Mouse (Mus musculus) kidney, adult 2 months (tissue): ENCODE measurements around the gene Prpf6. TPM values are rescaled to one million over a fixed set of nuclear protein-coding genes. Genes with fewer than 3 reads are reported as not detected.
A peak's percentile ranks its signal among the peaks of the same experiment; 100 is the strongest.

Experiments used
- DNase-seq: peaks from one replicate; pipeline ENCODE4 v3.0.0; 2021
- H3K27ac ChIP-seq: fragments of 200-500 bp; 2 replicates; pipeline ENCODE4 v1.5.1; 2012; ENCODE audit warnings: low read depth, low read length, control low read depth, inconsistent platforms; ENCODE audit not compliant: insufficient read depth
- H3K27me3 ChIP-seq: fragments of 200-500 bp; replicated peaks from 2 replicates; pipeline ENCODE4 v1.6.1; 2012; ENCODE audit warnings: mild to moderate bottlenecking, moderate library complexity, low read length, inconsistent platforms; ENCODE audit not compliant: control insufficient read depth, insufficient read depth
- H3K36me3 ChIP-seq: fragments of 200-500 bp; 2 replicates; pipeline ENCODE4 v1.6.1; 2012; ENCODE audit warnings: mild to moderate bottlenecking, moderate library complexity, low read length, inconsistent platforms; ENCODE audit not compliant: control insufficient read depth, insufficient read depth
- H3K4me1 ChIP-seq: fragments of 200-500 bp; 2 replicates; pipeline ENCODE4 v1.6.1; 2011; ENCODE audit warnings: low read length; ENCODE audit not compliant: control insufficient read depth, insufficient read depth
- H3K4me3 ChIP-seq: fragments of 200-500 bp; 2 replicates; pipeline ENCODE4 v1.5.1; 2011; ENCODE audit warnings: mild to moderate bottlenecking, low read depth, low read length, control low read depth; ENCODE audit not compliant: insufficient read depth
- CTCF ChIP-seq: fragments of 200-500 bp; conservative IDR thresholded peaks from 2 replicates; pipeline ENCODE4 v1.5.1; 2011; ENCODE audit warnings: low read depth, mild to moderate bottlenecking, control low read depth, low read length, moderate library complexity, mixed read lengths; ENCODE audit not compliant: insufficient read depth, insufficient read length
- POLR2A ChIP-seq: fragments of 200-500 bp; IDR thresholded peaks from one replicate; pipeline ENCODE4 v1.6.1; 2011; ENCODE audit warnings: low read depth, low read length, control low read depth
- WGBS: fragments of 180-500 bp; shearing (Covaris S2); methylation state at CpG from one replicate; pipeline ENCODE4 v1.1.7; 2018; 5-methylcytosine and 5-hydroxymethylcytosine counted together
- polyA plus RNA-seq: library from polyadenylated mRNA; depleted of rRNA; stranded (reverse); fragments of >200 nt; gene quantifications from 2 replicates; pipeline ENCODE4 v1.2.3, GENCODE M21; 2012

Gene Prpf6
- polyA plus RNA-seq, 1 experiment: 22.1 TPM

DNA sequence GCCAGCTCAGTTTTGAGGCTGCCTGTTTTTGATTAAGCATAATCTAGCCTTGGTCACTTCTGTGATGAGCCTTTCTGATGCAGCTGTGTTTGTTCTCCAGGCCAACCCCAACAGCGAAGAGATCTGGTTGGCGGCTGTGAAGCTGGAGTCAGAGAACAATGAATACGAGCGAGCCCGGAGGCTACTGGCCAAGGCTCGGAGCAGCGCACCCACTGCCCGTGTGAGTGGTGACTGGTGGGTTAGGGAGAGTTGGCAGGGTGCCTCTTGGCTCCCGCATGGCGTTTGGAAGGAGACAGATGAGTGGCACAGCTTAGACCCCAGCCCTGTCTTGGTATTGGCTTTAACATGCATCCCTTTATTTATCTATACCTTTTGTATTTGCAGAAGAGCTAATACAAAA lies 57.3 kb downstream of the Prpf6 start:
- DNase-seq: no peak
- WGBS: 95% methylated on average over 10 of the region's 10 CpGs
- peaks cover 13% of the 10 kb centered on the region for H3K36me3 ChIP-seq

DNA sequence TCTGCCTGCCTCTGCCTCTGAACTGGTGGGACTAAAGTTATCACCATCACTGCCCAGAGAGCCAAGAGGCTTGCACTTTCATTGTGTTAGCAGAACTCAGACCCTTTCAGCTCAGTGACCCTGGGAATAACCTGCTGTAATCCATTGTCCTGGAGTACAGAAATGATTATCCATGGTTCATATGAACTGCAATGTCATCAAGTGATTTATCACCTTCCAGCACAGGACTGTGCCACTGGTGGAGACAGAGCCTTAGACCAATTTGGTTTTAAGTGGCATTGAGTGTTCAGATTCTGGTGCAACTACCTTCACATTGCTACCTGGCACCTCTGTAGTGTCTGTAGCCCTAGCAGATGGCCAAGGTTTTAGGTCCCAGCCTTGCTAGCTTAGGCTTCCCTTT lies 61.4 kb downstream of the Prpf6 start:
- DNase-seq: no peak
- Histone ChIP-seq H3K4me1 (no peaks in the 10 kb centered on the region), H3K27me3 (no peaks in the 10 kb centered on the region), H3K36me3 (peaks cover 11% of the 10 kb centered on the region), H3K27ac (no peak overlapping the region), H3K4me3 (no peak overlapping the region)
- no peak for TF ChIP-seq CTCF
- TF ChIP-seq POLR2A: no peak

More for the DNA sequence above, 57.3 kb downstream of the Prpf6 start:
- TF ChIP-seq CTCF (no peak), POLR2A (no peak)
- no peak overlapping the region for H3K27ac ChIP-seq
- H3K4me3 ChIP-seq: no peak overlapping the region
- H3K27me3 ChIP-seq: no peaks in the 10 kb centered on the region
- H3K4me1 ChIP-seq: no peaks in the 10 kb centered on the region

DNA sequence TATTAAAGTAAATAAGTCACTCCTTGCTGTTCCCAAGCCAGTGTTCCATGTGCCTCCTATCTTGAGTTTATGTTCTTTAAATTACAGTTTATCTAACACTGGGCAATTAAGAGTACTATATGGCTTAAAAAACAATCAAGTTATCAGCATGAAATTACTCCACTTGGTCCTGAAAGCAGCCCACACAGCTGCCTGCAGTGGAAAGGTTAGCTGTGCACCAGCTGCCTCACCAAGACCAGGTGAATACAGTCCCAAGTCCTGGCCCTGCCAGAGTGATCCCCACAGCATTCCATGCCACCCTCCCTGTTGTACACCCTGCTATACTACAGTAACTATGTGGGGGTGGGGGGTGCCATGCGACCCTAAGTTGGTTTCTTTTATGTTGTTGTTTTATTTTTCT lies 61.9 kb downstream of the Prpf6 start:
- H3K27ac ChIP-seq: no peak overlapping the region
- H3K4me3 ChIP-seq: no peak overlapping the region
- DNase-seq: no peak
- 83% methylated on average over 1 of the region's 1 CpGs for WGBS
- TF ChIP-seq CTCF (no peak), POLR2A (no peak)
- H3K4me1 ChIP-seq: no peaks in the 10 kb centered on the region
- H3K27me3 ChIP-seq: no peaks in the 10 kb centered on the region
- peaks cover 11% of the 10 kb centered on the region for H3K36me3 ChIP-seq

DNA sequence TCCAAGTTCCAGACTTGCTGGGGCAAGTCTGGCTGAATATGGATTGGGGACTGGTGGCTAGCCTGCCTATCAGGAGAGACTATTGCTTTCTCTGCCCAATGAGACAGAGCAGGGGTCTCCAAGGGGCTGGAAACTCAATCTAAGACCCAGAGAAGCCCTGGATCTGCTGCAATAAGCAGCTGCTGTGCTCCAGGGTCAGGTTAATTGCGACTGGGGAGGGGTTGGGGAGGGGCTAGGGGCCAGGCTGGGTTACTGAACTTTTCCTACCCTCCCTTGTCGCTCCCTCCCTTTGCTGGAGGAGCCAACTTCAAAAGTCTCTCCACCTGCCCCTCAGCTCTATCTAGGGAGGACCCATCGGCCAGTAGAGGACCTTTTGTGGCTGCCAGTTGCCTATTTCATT lies 65.1 kb downstream of the Prpf6 start, which contains the start of gene Gm29797:
Gene Gm29797, plus strand, starts transcription at position 301 of the 400 bp plus-strand sequence.
- no peak within 1 kb of the TSS for H3K27ac ChIP-seq
- no peak within 1 kb of the TSS for H3K4me3 ChIP-seq
- H3K4me1 ChIP-seq: peaks cover 4% of the 10 kb centered on the region; the same call in 1 of the 2 replicates
- H3K27me3 ChIP-seq: no peaks in the 10 kb centered on the region
- 55% methylated on average over 3 of the region's 3 CpGs for WGBS
- no peak for DNase-seq
- TF ChIP-seq CTCF (no peak), POLR2A (no peak)
- peaks cover 5% of the 10 kb centered on the region for H3K36me3 ChIP-seq

DNA sequence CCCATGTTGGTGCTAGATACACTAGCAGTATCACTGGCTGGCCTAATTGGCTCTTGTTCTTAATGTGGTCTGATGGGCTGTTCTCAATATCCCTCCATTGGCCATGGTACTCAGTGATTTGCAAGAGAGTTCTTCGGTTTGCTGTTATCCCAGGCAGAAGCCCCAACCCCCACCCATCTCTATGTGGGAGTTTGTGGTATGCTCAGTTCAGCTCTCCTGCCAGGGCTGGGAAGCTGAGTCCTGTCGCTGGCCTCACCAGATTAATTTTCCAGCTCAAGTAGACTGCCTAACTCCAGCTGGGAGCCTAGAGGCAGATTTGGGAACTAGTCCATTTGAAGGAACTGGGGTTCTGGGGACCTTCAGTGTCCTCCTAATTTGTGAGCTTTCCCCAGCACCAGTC lies 65.8 kb downstream of the Prpf6 start:
- peaks cover 4% of the 10 kb centered on the region; the same call in 1 of the 2 replicates for H3K4me1 ChIP-seq
- TF ChIP-seq POLR2A: no peak
- no peak for TF ChIP-seq CTCF
- WGBS: 44% methylated on average over 2 of the region's 2 CpGs
- H3K27ac ChIP-seq: no peak overlapping the region
- H3K27me3 ChIP-seq: no peaks in the 10 kb centered on the region
- no peak overlapping the region for H3K4me3 ChIP-seq
- H3K36me3 ChIP-seq: peaks cover 5% of the 10 kb centered on the region
- no peak for DNase-seq

DNA sequence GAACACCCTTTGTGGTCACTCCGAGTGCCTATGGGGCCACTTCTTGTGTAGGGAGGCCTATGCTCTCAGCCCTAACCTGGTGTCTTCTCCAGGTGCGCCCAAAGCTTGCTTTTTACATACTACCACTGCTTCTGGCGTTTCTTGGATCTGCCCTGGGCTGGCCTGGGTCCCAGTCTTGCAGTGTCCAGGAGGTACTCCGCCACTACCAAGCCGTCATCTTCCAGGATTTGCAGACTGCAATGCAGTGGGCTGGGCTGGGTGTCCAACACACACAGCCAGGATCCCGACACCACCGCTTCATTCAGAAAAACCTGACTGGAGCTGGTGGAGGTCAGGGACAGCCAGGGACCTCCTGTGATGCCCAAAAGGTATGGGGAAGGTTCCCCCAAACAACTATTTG lies 66.9 kb downstream of the Prpf6 start:
- WGBS: 83% methylated on average over 7 of the region's 7 CpGs
- DNase-seq: no peak
- H3K27ac ChIP-seq: no peak overlapping the region
- H3K4me1 ChIP-seq: peaks cover 4% of the 10 kb centered on the region; the same call in 1 of the 2 replicates
- H3K27me3 ChIP-seq: no peaks in the 10 kb centered on the region
- TF ChIP-seq POLR2A (no peak), CTCF (no peak)
- no peak overlapping the region for H3K4me3 ChIP-seq
- peaks cover 2% of the 10 kb centered on the region; the same call in 1 of the 2 replicates for H3K36me3 ChIP-seq

DNA sequence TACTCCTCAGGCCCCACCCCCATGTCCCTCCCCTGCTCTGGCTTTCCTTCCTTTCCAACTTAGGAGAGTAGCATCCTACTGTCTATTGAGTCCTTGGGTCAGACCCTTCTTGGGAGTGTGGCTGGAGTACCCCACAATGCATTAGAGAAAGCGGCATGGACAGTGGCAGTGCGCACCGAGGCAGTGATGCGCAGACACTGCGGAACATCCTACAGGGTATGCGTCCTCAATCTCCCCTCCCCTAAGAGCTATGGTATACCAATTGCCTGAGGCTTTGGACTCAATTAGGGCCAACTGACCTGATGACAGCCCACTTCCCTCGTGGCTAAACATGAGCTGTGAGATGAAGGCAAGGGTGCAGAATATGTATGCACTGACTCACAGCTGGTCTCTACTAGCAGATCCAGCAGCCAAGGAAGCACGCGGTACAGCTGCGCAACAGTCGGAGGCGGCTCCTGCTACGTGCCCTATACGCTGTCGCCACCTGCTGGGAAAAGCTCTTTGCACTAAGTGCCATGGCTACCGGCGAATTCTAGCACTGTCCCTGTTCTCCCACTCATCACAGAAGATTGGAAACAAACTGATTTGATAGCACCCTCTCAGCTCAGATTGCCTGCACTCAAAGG lies 67.4 kb downstream of the Prpf6 start:
- DNase-seq: peak; percentile 74
- WGBS: 43% methylated on average over 17 of the region's 17 CpGs
- TF ChIP-seq CTCF (peak; percentile 59), POLR2A (no peak)
- Histone ChIP-seq H3K36me3 (peaks cover 2% of the 10 kb centered on the region; the same call in 1 of the 2 replicates), H3K27ac (peak overlapping the region; percentile 33; the same call in 1 of the 2 replicates), H3K4me1 (peaks cover 4% of the 10 kb centered on the region; the same call in 1 of the 2 replicates), H3K4me3 (no peak overlapping the region), H3K27me3 (no peaks in the 10 kb centered on the region)
